Mouse (Mus musculus) lung, embryonic 16.5 days (tissue): ENCODE measurements around the gene Amer3. TPM values are rescaled to one million over a fixed set of nuclear protein-coding genes. Genes with fewer than 3 reads are reported as not detected.

Experiments used
- ATAC-seq: fragments of 200-750 bp; cut with Nextera tagmentation; 2 replicates; pipeline ENCODE4 v1.8.0; 2017; ENCODE audit warnings: low read depth, mild to moderate bottlenecking, moderate library complexity
- H3K27ac ChIP-seq: fragments of 300-500 bp; sonication (generic); 2 replicates; pipeline ENCODE4 v1.5.1; 2014; ENCODE audit warnings: mild to moderate bottlenecking, control low read depth, low read length
- H3K27me3 ChIP-seq: fragments of 300-500 bp; sonication (generic); 2 replicates; pipeline ENCODE4 v1.6.1; 2014; ENCODE audit warnings: low read depth, low read length, mixed read lengths; ENCODE audit not compliant: control insufficient read depth, insufficient read depth
- H3K36me3 ChIP-seq: fragments of 300-500 bp; sonication (generic); 2 replicates; pipeline ENCODE4 v1.6.1; 2014; ENCODE audit warnings: low read length; ENCODE audit not compliant: control insufficient read depth, insufficient read depth
- H3K4me1 ChIP-seq: fragments of 300-500 bp; sonication (generic); replicated peaks from 2 replicates; pipeline ENCODE4 v1.6.1; 2014; ENCODE audit warnings: low read length, mixed read lengths; ENCODE audit not compliant: control insufficient read depth, insufficient read depth
- H3K4me2 ChIP-seq: fragments of 300-500 bp; sonication (generic); 2 replicates; pipeline ENCODE4 v1.6.1; 2014; ENCODE audit warnings: low read depth, low read length, control low read depth
- H3K4me3 ChIP-seq: fragments of 300-500 bp; sonication (generic); 2 replicates; pipeline ENCODE4 v1.5.1; 2014; ENCODE audit warnings: mild to moderate bottlenecking, low read length, control low read depth
- H3K9ac ChIP-seq: fragments of 300-500 bp; sonication (generic); 2 replicates; pipeline ENCODE4 v1.6.1; 2014; ENCODE audit warnings: low read length, control low read depth
- H3K9me3 ChIP-seq: fragments of 300-500 bp; sonication (generic); 2 replicates; pipeline ENCODE4 v1.6.1; 2016; ENCODE audit warnings: low read length; ENCODE audit not compliant: control insufficient read depth
- whole genome bisulfite sequencing: fragments of 180-500 bp; shearing (Covaris S2); extraction: QIAGEN DNeasy Blood & Tissue Kit; methylation state at CpG from one replicate; pipeline ENCODE4 v1.1.7; 2014; 5-methylcytosine and 5-hydroxymethylcytosine counted together
- polyA plus RNA-seq: library from polyadenylated mRNA; unstranded; fragments of >200 nt; fragmentation: Nextera tagmentation; extraction: Ambion mirVana; gene quantifications from 2 replicates; pipeline ENCODE4 v1.2.1, GENCODE M21; 2015

Amer3 gene
- polyA plus RNA-seq, 1 experiment from 2014 or later: 0.16 TPM

DNA sequence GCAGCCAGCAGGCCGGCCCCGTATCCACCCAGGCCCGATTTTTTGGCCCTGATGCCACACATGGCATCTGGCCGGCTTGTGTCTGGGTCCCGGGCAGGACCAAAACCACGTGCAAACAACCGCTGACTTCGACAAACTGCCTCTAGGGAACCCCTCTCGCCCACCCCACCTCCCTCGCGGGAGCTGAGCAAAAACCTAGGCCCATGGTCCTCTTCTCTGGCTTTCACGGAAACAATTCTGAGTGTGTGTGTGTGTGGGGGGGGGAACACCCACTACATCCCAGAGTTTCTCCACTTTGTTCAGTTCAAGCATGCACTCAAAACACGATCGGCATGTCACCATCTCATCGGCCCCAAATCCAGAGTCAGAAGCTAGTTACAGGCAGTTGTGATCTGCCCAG lies 18.6 kb upstream of the Amer3 start, which contains the start of gene Prss40:
Gene Prss40, minus strand, starts transcription at position 101 of the 400 bp plus-strand sequence.
- Histone ChIP-seq H3K27me3 (no peaks in the 10 kb centered on the region), H3K4me3 (no peak within 1 kb of the TSS), H3K9me3 (no peaks in the 10 kb centered on the region), H3K4me1 (no peaks in the 10 kb centered on the region), H3K27ac (no peak within 1 kb of the TSS), H3K4me2 (no peak within 1 kb of the TSS), H3K36me3 (no peaks in the 10 kb centered on the region), H3K9ac (no peak within 1 kb of the TSS)
- no peak for ATAC-seq
- WGBS: 78% methylated on average over 15 of the region's 15 CpGs

DNA sequence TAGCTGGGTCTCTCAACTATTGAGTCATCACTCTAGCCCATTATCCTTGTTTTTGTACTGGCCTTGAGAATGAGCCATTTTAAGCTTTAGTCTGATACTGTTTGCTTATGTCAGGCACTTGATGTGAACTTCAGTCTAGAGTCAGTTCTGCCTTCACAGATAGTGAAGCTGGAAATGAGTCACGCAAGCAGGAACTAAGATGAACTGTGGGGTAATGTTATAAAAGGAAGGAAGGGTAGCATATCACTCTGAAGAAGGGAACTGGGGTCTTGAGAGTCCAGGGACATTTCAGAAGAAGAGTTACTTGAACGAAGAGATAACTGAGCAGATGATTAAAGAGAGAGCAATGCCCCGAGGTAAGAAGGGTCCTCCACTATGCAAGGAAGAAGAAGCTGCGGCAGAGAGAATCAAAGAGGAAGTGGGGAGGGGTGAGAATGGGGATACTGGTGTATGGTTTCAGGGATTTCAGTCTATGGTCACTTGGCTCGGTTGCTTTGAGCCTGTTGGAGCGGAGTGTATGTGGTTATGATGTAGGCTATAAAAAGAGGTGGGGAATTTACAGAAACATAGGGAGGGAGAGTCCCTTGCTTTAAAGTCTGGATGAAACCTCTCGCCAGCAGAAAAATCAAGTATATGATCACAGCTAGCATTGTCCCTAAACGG lies 14.9 kb upstream of the Amer3 start:
- 74% methylated on average over 8 of the region's 8 CpGs for WGBS
- no peaks in the 10 kb centered on the region for H3K4me1 ChIP-seq
- ATAC-seq: no peak
- H3K9me3 ChIP-seq: no peaks in the 10 kb centered on the region
- no peak overlapping the region for H3K4me3 ChIP-seq
- H3K27me3 ChIP-seq: no peaks in the 10 kb centered on the region
- H3K9ac ChIP-seq: no peak overlapping the region
- no peak overlapping the region for H3K27ac ChIP-seq
- no peaks in the 10 kb centered on the region for H3K36me3 ChIP-seq
- no peak overlapping the region for H3K4me2 ChIP-seq

DNA sequence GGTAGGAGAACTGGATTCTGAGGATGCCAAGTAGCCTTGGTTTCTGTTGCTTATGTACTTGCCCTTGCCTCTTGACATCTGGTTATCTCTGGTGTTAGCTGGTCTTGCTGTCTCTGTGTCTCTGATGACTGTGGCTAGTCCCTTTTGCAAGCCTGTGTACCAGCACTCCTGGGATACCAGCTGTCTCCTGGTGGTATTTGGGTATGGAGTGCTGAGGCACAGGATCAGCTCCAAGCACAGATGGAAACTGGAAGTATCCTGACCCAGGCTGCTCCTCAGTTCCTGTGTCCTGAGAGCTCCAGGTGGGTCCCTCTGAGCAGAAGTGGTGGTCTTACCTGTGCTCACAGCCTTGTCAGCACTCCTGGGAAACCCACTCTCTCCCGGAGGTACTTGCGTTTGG lies 11.3 kb upstream of the Amer3 start:
- Histone ChIP-seq H3K4me2 (no peak overlapping the region), H3K9me3 (no peaks in the 10 kb centered on the region), H3K36me3 (no peaks in the 10 kb centered on the region), H3K9ac (no peak overlapping the region), H3K4me3 (no peak overlapping the region), H3K27ac (no peak overlapping the region), H3K4me1 (no peaks in the 10 kb centered on the region), H3K27me3 (no peaks in the 10 kb centered on the region)
- 90% methylated on average over 2 of the region's 2 CpGs for WGBS
- no peak for ATAC-seq

DNA sequence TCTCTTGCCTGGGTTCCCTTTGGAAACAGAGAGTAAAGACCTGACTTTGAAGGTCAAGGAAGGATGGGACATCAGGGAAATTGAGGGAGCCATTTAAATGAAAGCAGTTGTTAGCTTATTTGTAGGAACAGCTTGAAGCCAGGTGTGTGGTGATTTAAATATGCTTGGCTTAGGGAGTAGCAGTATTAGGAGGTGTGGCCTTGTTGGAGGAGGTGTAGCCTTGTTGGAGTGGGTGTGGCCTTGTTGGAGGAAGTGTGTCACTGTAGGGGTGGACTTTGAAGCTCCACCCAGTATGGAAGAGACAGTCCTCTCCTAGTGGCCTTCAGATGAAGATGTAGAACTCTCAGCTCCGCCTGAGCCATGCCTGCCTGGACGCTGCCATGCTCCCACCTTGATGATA lies 9.6 kb upstream of the Amer3 start:
- 89% methylated on average over 2 of the region's 2 CpGs for WGBS

DNA sequence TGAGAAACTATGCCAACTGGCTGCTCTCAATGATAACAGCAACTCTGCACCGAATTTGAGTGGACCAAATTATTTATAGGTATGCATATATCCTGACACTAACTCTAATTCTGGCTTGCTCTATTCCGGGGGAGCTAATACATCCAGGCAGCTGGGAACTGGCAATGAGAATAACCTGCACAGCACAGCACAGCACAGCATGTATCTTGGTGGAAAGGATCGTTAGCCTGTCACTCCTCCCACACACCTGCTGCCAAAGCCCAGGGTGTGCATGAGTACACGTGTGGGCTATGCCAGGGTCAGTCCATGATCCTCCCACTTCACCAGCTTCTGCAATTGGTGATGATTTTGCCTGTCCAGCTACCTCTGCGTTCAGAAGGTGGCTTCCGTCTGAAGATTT lies 8.0 kb upstream of the Amer3 start:
- Histone ChIP-seq H3K27ac (no peak overlapping the region), H3K4me2 (no peak overlapping the region), H3K9me3 (no peaks in the 10 kb centered on the region), H3K36me3 (no peaks in the 10 kb centered on the region), H3K9ac (no peak overlapping the region), H3K27me3 (no peaks in the 10 kb centered on the region), H3K4me3 (no peak overlapping the region), H3K4me1 (no peaks in the 10 kb centered on the region)
- 72% methylated on average over 6 of the region's 6 CpGs for WGBS
- ATAC-seq: no peak

More for the DNA sequence above, 9.6 kb upstream of the Amer3 start:
- Histone ChIP-seq H3K36me3 (no peaks in the 10 kb centered on the region), H3K9me3 (no peaks in the 10 kb centered on the region), H3K27ac (no peak overlapping the region), H3K4me3 (no peak overlapping the region), H3K27me3 (no peaks in the 10 kb centered on the region), H3K4me1 (no peaks in the 10 kb centered on the region), H3K4me2 (no peak overlapping the region), H3K9ac (no peak overlapping the region)
- no peak for ATAC-seq

DNA sequence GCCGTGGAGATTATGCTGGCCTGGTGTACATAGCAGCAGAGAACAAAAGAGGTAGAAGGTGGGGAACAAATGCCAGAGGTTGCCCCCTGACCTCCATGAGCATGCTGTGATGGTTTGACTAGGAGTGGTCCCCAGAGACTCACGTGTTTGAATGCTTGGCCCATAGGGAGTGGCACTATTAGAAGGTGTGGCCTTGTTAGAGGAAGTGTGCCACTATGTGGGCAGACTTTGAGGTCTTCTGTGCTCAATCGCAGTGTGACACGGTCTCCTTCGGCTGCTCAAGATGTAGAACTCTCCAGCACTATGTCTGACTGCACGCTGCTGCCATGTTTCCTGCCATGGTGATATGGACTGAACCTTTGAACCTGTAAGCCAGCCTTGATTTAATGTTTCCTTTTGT lies 6.2 kb upstream of the Amer3 start:
- H3K4me3 ChIP-seq: no peak overlapping the region
- 79% methylated on average over 6 of the region's 6 CpGs for whole genome bisulfite sequencing
- no peak overlapping the region for H3K4me2 ChIP-seq
- no peaks in the 10 kb centered on the region for H3K36me3 ChIP-seq
- H3K4me1 ChIP-seq: no peaks in the 10 kb centered on the region
- H3K9ac ChIP-seq: no peak overlapping the region
- no peak overlapping the region for H3K27ac ChIP-seq
- H3K27me3 ChIP-seq: peaks cover 3% of the 10 kb centered on the region; the same call in 1 of the 2 replicates
- no peaks in the 10 kb centered on the region for H3K9me3 ChIP-seq
- ATAC-seq: no peak

DNA sequence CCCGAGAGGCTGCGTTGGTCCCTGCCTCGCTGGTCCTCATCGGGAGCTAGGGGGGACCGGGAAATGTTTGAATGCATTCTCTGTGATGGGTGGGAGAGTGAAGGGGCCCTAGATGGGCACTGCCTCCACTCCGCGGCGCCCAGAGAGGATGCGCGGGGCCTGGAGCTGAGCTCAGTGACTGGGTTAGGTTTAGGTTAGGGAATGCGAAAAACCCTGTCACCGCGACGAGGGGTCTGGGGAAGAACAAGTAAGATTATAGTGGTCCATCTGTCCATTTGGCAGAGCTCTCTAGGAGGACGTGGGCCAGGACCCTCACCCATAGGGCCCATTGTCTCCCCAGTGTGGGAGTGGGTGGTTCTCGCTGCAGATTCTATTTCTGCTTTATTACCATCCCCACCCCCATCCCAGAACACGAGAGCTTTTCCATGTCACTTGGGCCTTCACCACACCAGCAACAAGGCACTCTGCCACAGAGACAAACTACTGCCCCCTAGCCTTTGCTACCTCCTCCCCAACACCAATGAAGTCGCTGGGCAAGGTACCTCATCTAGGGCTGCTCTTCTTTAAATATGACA lies 412 bp downstream of the Amer3 start:
- Histone ChIP-seq H3K36me3 (no peaks in the 10 kb centered on the region), H3K9me3 (no peaks in the 10 kb centered on the region), H3K27ac (no peak overlapping the region), H3K27me3 (peaks cover 17% of the 10 kb centered on the region), H3K4me2 (peak overlapping the region; percentile 62), H3K4me3 (peak overlapping the region; percentile 10; the same call in 1 of the 2 replicates), H3K4me1 (peaks cover 3% of the 10 kb centered on the region), H3K9ac (no peak overlapping the region)
- no peak; the same call in 1 of the 2 replicates for ATAC-seq
- WGBS: 2% methylated on average over 18 of the region's 18 CpGs

DNA sequence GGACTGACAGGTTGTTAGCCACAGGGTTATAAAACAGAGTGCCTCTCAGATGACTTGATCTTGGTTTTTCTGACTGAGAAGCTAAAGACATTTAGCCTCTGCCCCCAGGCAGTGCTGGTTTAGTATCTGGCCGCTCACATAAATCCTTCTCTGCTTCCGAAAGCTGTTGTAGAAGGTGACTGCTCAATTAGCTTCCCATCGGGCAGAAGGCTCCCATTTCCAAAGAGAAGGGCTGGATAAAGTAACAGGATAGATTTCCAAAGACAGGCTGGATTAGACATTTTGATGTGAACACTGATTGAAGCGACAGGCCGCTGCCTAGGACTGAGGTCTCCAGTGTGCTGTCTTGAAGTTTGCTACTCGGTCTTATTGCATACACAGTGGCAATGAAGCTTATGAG lies 2.8 kb downstream of the Amer3 start:
- WGBS: 75% methylated on average over 6 of the region's 6 CpGs
- Histone ChIP-seq H3K27me3 (peaks cover 14% of the 10 kb centered on the region), H3K9me3 (no peaks in the 10 kb centered on the region), H3K4me3 (no peak overlapping the region), H3K27ac (no peak overlapping the region), H3K36me3 (no peaks in the 10 kb centered on the region), H3K9ac (no peak overlapping the region), H3K4me2 (no peak overlapping the region), H3K4me1 (peaks cover 3% of the 10 kb centered on the region)
- ATAC-seq: no peak

DNA sequence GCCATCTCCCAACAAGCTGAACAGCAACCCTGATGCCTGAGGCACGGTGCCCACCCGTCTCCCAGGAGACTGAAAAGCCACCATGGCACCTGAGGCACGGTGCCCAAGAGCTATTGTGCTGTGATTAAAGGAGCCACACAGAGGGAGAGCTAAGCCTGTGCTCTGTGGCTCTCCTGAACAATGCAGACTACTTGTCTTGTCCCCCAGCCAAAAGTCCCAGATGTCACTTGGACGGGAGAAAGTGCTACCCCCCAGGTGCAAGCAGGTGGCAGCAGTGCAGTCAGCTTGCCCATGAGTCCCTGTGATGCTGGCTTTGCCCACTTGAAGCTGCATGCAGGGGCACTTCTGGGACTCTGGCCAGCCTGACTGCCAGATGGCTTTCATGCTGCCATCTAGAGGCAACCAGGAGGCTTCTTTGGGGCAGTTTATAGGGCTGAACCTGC lies 4.4 kb downstream of the Amer3 start:
- H3K9ac ChIP-seq: no peak overlapping the region
- H3K4me2 ChIP-seq: no peak overlapping the region
- H3K27me3 ChIP-seq: peaks cover 12% of the 10 kb centered on the region
- peaks cover 3% of the 10 kb centered on the region for H3K4me1 ChIP-seq
- no peak overlapping the region for H3K27ac ChIP-seq
- no peak for ATAC-seq
- 25% methylated on average over 4 of the region's 4 CpGs for WGBS
- no peaks in the 10 kb centered on the region for H3K9me3 ChIP-seq
- H3K36me3 ChIP-seq: no peaks in the 10 kb centered on the region
- no peak overlapping the region for H3K4me3 ChIP-seq
